Mouse (Mus musculus) heart, embryonic 12.5 days (tissue): ENCODE measurements around the gene Zglp1. TPM values are rescaled to one million over a fixed set of nuclear protein-coding genes. Genes with fewer than 3 reads are reported as not detected.

ENCODE experiments used
- microRNA counts: library from miRNA; unstranded; fragments of <30 nt; microRNA quantifications from one replicate; lab custom pipeline; 2017
- microRNA-seq: library from miRNA; unstranded; fragments of <30 nt; microRNA quantifications from one replicate; pipeline ENCODE4, GENCODE M21; 2017
- polyA plus RNA-seq: library from polyadenylated mRNA; unstranded; fragments of >200 nt; fragmentation: Nextera tagmentation; extraction: Ambion mirVana; gene quantifications from 2 replicates; pipeline ENCODE4 v1.2.1, GENCODE M21; 2016

Gene Zglp1
- polyA plus RNA-seq, 1 experiment from 2014 or later, result 1.0 TPM

MicroRNAs encoded within 50 kb of the gene (microRNA counts, 519-probe panel; counts per million panel counts)
- microRNA mmu-miR-1900 (lab: Ali Mortazavi, UCI), result 4,750 counts per million, percentile 50 among the panel's probes with 10 or more counts

Small RNA genes lying within 50 kb of the gene (microRNA-seq; reads per million reads assigned to microRNA genes)
- gene Mir1900 (not detected), gene Mir7082 (not detected)

Other genes starting within 250 kb of the Zglp1 start
- gene Rdh8, start 248.6 kb downstream of the Zglp1 start, polyA plus RNA-seq, result not detected in 2 replicates
- gene A230050P20Rik, start 198.5 kb downstream of the Zglp1 start, polyA plus RNA-seq, result 6.5 and 7.1 TPM in 2 replicates
- 1.5 and 2.5 TPM in 2 replicates for gene Angptl6, start 187.4 kb downstream of the Zglp1 start, polyA plus RNA-seq
- 43.5 and 44.3 TPM in 2 replicates for gene Ppan, start 178.9 kb downstream of the Zglp1 start, polyA plus RNA-seq
- gene Eif3g, start 168.5 kb downstream of the Zglp1 start, polyA plus RNA-seq, result 215 and 236 TPM in 2 replicates
- gene Dnmt1, start 107.2 kb downstream of the Zglp1 start, polyA plus RNA-seq, result 86.6 and 86.8 TPM in 2 replicates
- gene S1pr2, start 90.3 kb downstream of the Zglp1 start, polyA plus RNA-seq, result 22.5 and 25.9 TPM in 2 replicates
- gene Mrpl4, start 64.4 kb downstream of the Zglp1 start, polyA plus RNA-seq, result 123 and 126 TPM in 2 replicates
- gene Icam1, start 51.1 kb downstream of the Zglp1 start, polyA plus RNA-seq, result 8.9 and 9.3 TPM in 2 replicates
- 5.6 and 8.1 TPM in 2 replicates for gene Icam4, start 37.7 kb downstream of the Zglp1 start, polyA plus RNA-seq
- gene Icam5, start 35.0 kb downstream of the Zglp1 start, polyA plus RNA-seq, result not detected in 2 replicates
- gene Gm49373, start 6.0 kb upstream of the Zglp1 start, polyA plus RNA-seq, result 0.63 and 0.69 TPM in 2 replicates
- 44.2 and 47.7 TPM in 2 replicates for gene Fdx1l, start 6.5 kb upstream of the Zglp1 start, polyA plus RNA-seq
- gene Gm38431, start 24.9 kb upstream of the Zglp1 start, polyA plus RNA-seq, result 1.8 and 2.0 TPM in 2 replicates
- gene Raver1, start 24.9 kb upstream of the Zglp1 start, polyA plus RNA-seq, result 62.9 and 67.7 TPM in 2 replicates
- gene Tyk2, start 64.2 kb upstream of the Zglp1 start, polyA plus RNA-seq, result 15.3 and 17.5 TPM in 2 replicates
- gene Cdc37, start 82.9 kb upstream of the Zglp1 start, polyA plus RNA-seq, result 232 and 241 TPM in 2 replicates
- gene Pde4a, start 98.6 kb upstream of the Zglp1 start, polyA plus RNA-seq, result 10.1 and 10.2 TPM in 2 replicates
- 46.7 and 49.6 TPM in 2 replicates for gene Keap1, start 172.3 kb upstream of the Zglp1 start, polyA plus RNA-seq
- gene S1pr5, start 181.3 kb upstream of the Zglp1 start, polyA plus RNA-seq, result 0.10 and 0.19 TPM in 2 replicates
- 43.8 and 47.8 TPM in 2 replicates for gene Atg4d, start 198.2 kb upstream of the Zglp1 start, polyA plus RNA-seq
- gene Kri1, start 220.9 kb upstream of the Zglp1 start, polyA plus RNA-seq, result 11.9 and 13.6 TPM in 2 replicates
- gene Cdkn2d, start 224.3 kb upstream of the Zglp1 start, polyA plus RNA-seq, result 88.5 and 89.2 TPM in 2 replicates
- gene Ap1m2, start 245.2 kb upstream of the Zglp1 start, polyA plus RNA-seq, result 0.23 and 0.58 TPM in 2 replicates